Mouse (Mus musculus): ENCODE results near the gene Qrich1.

The Qrich1 gene

GRCm38 (mm10) chr9:108563671-108564070 lies 47.1 kb downstream of the Qrich1 start:
- no peak for DNase-seq (ENCODE audit: low read depth, low spot score)

GRCm38 (mm10) chr9:108564131-108564530 lies 47.5 kb downstream of the Qrich1 start:
- no peak for DNase-seq (ENCODE audit: low read depth, low spot score)

- no peak for DNase-seq (ENCODE audit: low read depth, low spot score)
Observed at GRCm38 (mm10) chr9:108565881-108566814, 49.5 kb downstream of the Qrich1 start.

GRCm38 (mm10) chr9:108566815-108567776 lies 50.5 kb downstream of the Qrich1 start, which contains the start of gene Ndufaf3:
Gene Ndufaf3 (minus strand): TSS chr9:108567434.
- peak; percentile 95 for DNase-seq (ENCODE audit: low read depth, low spot score)

- DNase-seq (ENCODE audit: low read depth, low spot score), result peak; percentile 34
Observed at GRCm38 (mm10) chr9:108567931-108568419, 51.4 kb downstream of the Qrich1 start.

GRCm38 (mm10) chr9:108568511-108568921 lies 51.9 kb downstream of the Qrich1 start:
- peak; percentile 39 for DNase-seq (ENCODE audit: low read depth, low spot score)

- DNase-seq (ENCODE audit: low read depth, low spot score), result peak; percentile 93
Observed at GRCm38 (mm10) chr9:108569381-108570206, 53.0 kb downstream of the Qrich1 start, which contains the start of gene Dalrd3. Gene Dalrd3 (plus strand): TSS chr9:108569886.

GRCm38 (mm10) chr9:108570207-108570896 lies 53.7 kb downstream of the Qrich1 start:
- DNase-seq (ENCODE audit: low read depth, low spot score), result peak; percentile 87

- DNase-seq (ENCODE audit: low read depth, low spot score), result no peak
Observed at GRCm38 (mm10) chr9:108571401-108571973, 54.9 kb downstream of the Qrich1 start.

GRCm38 (mm10) chr9:108572321-108572720 lies 55.7 kb downstream of the Qrich1 start:
- no peak for DNase-seq (ENCODE audit: low read depth, low spot score)

GRCm38 (mm10) chr9:108573774-108574690 lies 57.4 kb downstream of the Qrich1 start:
- peak; percentile 78 for DNase-seq (ENCODE audit: low read depth, low spot score)

- DNase-seq (ENCODE audit: low read depth, low spot score), result no peak
Observed at GRCm38 (mm10) chr9:108574921-108575320, 58.3 kb downstream of the Qrich1 start.

- no peak for DNase-seq (ENCODE audit: low read depth, low spot score)
Observed at GRCm38 (mm10) chr9:108575321-108576297, 59.0 kb downstream of the Qrich1 start.

- DNase-seq (ENCODE audit: low read depth, low spot score), result no peak
Observed at GRCm38 (mm10) chr9:108577025-108577424, 60.4 kb downstream of the Qrich1 start.

- peak; percentile 62 for DNase-seq (ENCODE audit: low read depth, low spot score)
Observed at GRCm38 (mm10) chr9:108577934-108578544, 61.4 kb downstream of the Qrich1 start.

- peak; percentile 94 for DNase-seq (ENCODE audit: low read depth, low spot score)
Observed at GRCm38 (mm10) chr9:108578545-108579343, 62.1 kb downstream of the Qrich1 start, which contains the start of gene Wdr6. Gene Wdr6 (minus strand): TSS chr9:108578739.

All from CD4-positive helper T cell, adult 2 months (primary cell).